Mouse (Mus musculus): ENCODE results near the gene Itga7. TPM values are rescaled to one million over a fixed set of nuclear protein-coding genes. Genes with fewer than 3 reads are reported as not detected.

Gene Itga7
- polyA plus RNA-seq, 1 experiment from 2014 or later = 3.4 TPM

GRCm38 (mm10) chr10:128915550-128915949 lies 18.1 kb upstream of the Itga7 start:
- DNase-seq (no peak), ATAC-seq (ENCODE audit: low FRiP score, low TSS enrichment) (no peak)
- Histone ChIP-seq H3K27ac (replicated peaks; ENCODE audit: low read depth, low read length) (no peak overlapping the region), H3K27me3 (ENCODE audit: control insufficient read depth, insufficient read depth, low read length) (no peaks in the 10 kb centered on the region), H3K36me3 (ENCODE audit: control insufficient read depth, insufficient read depth, low read length) (peaks cover 15% of the 10 kb centered on the region; the same call in 1 of the 2 replicates), H3K9ac (replicated peaks; ENCODE audit: low read length) (no peak overlapping the region), H3K4me1 (ENCODE audit: control insufficient read depth, insufficient read depth, low read length) (0 out of 2 replicates have a peak, but pooled peaks cover 3% of the 10 kb centered on the region), H3K4me3 (replicated peaks; ENCODE audit: low read depth, low read length) (no peak overlapping the region), H3K4me2 (ENCODE audit: low read length) (no peak overlapping the region), H3K9me3 (ENCODE audit: control insufficient read depth, low read length) (no peaks in the 10 kb centered on the region)
- 84% methylated on average over 2 of the region's 2 CpGs for WGBS

GRCm38 (mm10) chr10:128916665-128917064 lies 17.0 kb upstream of the Itga7 start:
- H3K9me3 ChIP-seq (ENCODE audit: control insufficient read depth, low read length) = no peaks in the 10 kb centered on the region
- no peaks in the 10 kb centered on the region for H3K27me3 ChIP-seq (ENCODE audit: control insufficient read depth, insufficient read depth, low read length)
- H3K9ac ChIP-seq (replicated peaks; ENCODE audit: low read length) = no peak overlapping the region
- H3K36me3 ChIP-seq (ENCODE audit: control insufficient read depth, insufficient read depth, low read length) = peaks cover 15% of the 10 kb centered on the region; the same call in 1 of the 2 replicates
- DNase-seq (no peak), ATAC-seq (ENCODE audit: low FRiP score, low TSS enrichment) (no peak)
- H3K27ac ChIP-seq (replicated peaks; ENCODE audit: low read depth, low read length) = no peak overlapping the region
- no peak overlapping the region for H3K4me2 ChIP-seq (ENCODE audit: low read length)
- H3K4me3 ChIP-seq (replicated peaks; ENCODE audit: low read depth, low read length) = no peak overlapping the region
- 0 out of 2 replicates have a peak, but pooled peaks cover 3% of the 10 kb centered on the region for H3K4me1 ChIP-seq (ENCODE audit: control insufficient read depth, insufficient read depth, low read length)
- WGBS = 97% methylated on average over 3 of the region's 3 CpGs

- Histone ChIP-seq H3K27me3 (ENCODE audit: control insufficient read depth, insufficient read depth, low read length) (no peaks in the 10 kb centered on the region), H3K4me3 (replicated peaks; ENCODE audit: low read depth, low read length) (no peak overlapping the region), H3K9ac (replicated peaks; ENCODE audit: low read length) (no peak overlapping the region), H3K4me2 (ENCODE audit: low read length) (no peak overlapping the region), H3K9me3 (ENCODE audit: control insufficient read depth, low read length) (no peaks in the 10 kb centered on the region), H3K36me3 (ENCODE audit: control insufficient read depth, insufficient read depth, low read length) (peaks cover 15% of the 10 kb centered on the region; the same call in 1 of the 2 replicates), H3K4me1 (ENCODE audit: control insufficient read depth, insufficient read depth, low read length) (peaks cover 9% of the 10 kb centered on the region), H3K27ac (replicated peaks; ENCODE audit: low read depth, low read length) (no peak overlapping the region)
- DNase-seq (no peak), ATAC-seq (ENCODE audit: low FRiP score, low TSS enrichment) (no peak)
- 89% methylated on average over 6 of the region's 6 CpGs for WGBS
Observed at GRCm38 (mm10) chr10:128917400-128917799, 16.2 kb upstream of the Itga7 start.

- H3K4me2 ChIP-seq (ENCODE audit: low read length) = no peak overlapping the region
- H3K36me3 ChIP-seq (ENCODE audit: control insufficient read depth, insufficient read depth, low read length) = peaks cover 15% of the 10 kb centered on the region; the same call in 1 of the 2 replicates
- H3K9ac ChIP-seq (replicated peaks; ENCODE audit: low read length) = no peak overlapping the region; the same call in 1 of the 2 replicates
- ATAC-seq (ENCODE audit: low FRiP score, low TSS enrichment) (no peak), DNase-seq (no peak)
- WGBS = 73% methylated on average over 7 of the region's 7 CpGs
- no peak overlapping the region for H3K4me3 ChIP-seq (replicated peaks; ENCODE audit: low read depth, low read length)
- H3K27me3 ChIP-seq (ENCODE audit: control insufficient read depth, insufficient read depth, low read length) = no peaks in the 10 kb centered on the region
- H3K27ac ChIP-seq (replicated peaks; ENCODE audit: low read depth, low read length) = peak overlapping the region; percentile 32; the same call in 1 of the 2 replicates
- peaks cover 10% of the 10 kb centered on the region for H3K4me1 ChIP-seq (ENCODE audit: control insufficient read depth, insufficient read depth, low read length)
- H3K9me3 ChIP-seq (ENCODE audit: control insufficient read depth, low read length) = no peaks in the 10 kb centered on the region
Observed at GRCm38 (mm10) chr10:128918246-128918645, 15.4 kb upstream of the Itga7 start.

- H3K27ac ChIP-seq (replicated peaks; ENCODE audit: low read depth, low read length) = peak overlapping the region; percentile 32; the same call in 1 of the 2 replicates
- peaks cover 15% of the 10 kb centered on the region; the same call in 1 of the 2 replicates for H3K36me3 ChIP-seq (ENCODE audit: control insufficient read depth, insufficient read depth, low read length)
- no peaks in the 10 kb centered on the region for H3K9me3 ChIP-seq (ENCODE audit: control insufficient read depth, low read length)
- no peak for ATAC-seq (ENCODE audit: low FRiP score, low TSS enrichment)
- H3K4me2 ChIP-seq (ENCODE audit: low read length) = no peak overlapping the region
- H3K9ac ChIP-seq (replicated peaks; ENCODE audit: low read length) = peak overlapping the region; percentile 29
- no peaks in the 10 kb centered on the region for H3K27me3 ChIP-seq (ENCODE audit: control insufficient read depth, insufficient read depth, low read length)
- H3K4me1 ChIP-seq (ENCODE audit: control insufficient read depth, insufficient read depth, low read length) = peaks cover 15% of the 10 kb centered on the region
- 6% methylated on average over 6 of the region's 6 CpGs for WGBS
- H3K4me3 ChIP-seq (replicated peaks; ENCODE audit: low read depth, low read length) = no peak overlapping the region
- peak; percentile 33 for DNase-seq
Observed at GRCm38 (mm10) chr10:128919203-128919631, 14.4 kb upstream of the Itga7 start.

DNA sequence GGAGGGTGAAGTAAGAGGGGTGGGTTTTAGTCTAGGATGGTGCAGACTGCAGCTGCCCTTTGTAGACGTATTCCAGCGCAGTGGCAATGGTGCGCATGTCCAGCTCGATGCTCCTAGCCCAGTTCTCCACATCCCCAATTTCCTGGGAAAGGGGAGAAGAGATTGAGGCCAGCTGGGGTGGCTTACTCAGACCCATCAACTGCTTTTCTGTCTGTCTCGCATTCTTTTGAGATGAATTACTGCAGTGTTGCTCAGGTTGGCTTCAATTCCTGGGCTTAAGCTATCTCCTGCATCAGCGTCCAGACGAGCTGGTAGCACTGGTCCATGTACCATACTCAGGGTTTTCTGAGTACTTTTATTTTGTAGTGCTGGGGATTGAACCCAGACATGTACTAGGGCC lies 13.7 kb upstream of the Itga7 start:
- H3K4me2 ChIP-seq (ENCODE audit: low read length) = no peak overlapping the region
- H3K4me1 ChIP-seq (ENCODE audit: control insufficient read depth, insufficient read depth, low read length) = peaks cover 15% of the 10 kb centered on the region
- ATAC-seq (ENCODE audit: low FRiP score, low TSS enrichment) (no peak), DNase-seq (no peak)
- no peak overlapping the region for H3K9ac ChIP-seq (replicated peaks; ENCODE audit: low read length)
- H3K36me3 ChIP-seq (ENCODE audit: control insufficient read depth, insufficient read depth, low read length) = peaks cover 13% of the 10 kb centered on the region; the same call in 1 of the 2 replicates
- 78% methylated on average over 7 of the region's 7 CpGs for WGBS
- no peak overlapping the region for H3K4me3 ChIP-seq (replicated peaks; ENCODE audit: low read depth, low read length)
- no peaks in the 10 kb centered on the region for H3K9me3 ChIP-seq (ENCODE audit: control insufficient read depth, low read length)
- H3K27me3 ChIP-seq (ENCODE audit: control insufficient read depth, insufficient read depth, low read length) = no peaks in the 10 kb centered on the region
- no peak overlapping the region for H3K27ac ChIP-seq (replicated peaks; ENCODE audit: low read depth, low read length)

DNA sequence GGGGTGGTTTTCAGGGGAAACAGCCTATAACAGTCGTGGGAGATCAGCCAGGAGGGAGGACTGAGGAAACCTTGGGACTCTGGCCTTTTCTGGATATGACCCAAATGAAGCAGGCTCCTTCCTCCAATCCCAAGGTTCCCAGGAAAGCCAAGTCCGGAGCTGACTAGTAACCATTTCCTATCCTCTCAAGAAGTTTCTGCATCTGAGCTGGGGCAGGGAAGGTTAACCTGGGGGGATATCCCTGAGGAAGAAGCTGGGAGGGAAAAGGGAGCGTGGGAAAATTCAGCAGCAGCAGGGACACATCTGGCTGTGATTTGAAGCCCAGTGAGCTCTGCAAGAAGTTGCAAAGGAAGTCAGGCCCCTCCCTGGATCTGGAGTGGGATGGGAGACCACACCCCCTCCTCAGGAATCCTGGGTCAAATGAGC lies 12.9 kb upstream of the Itga7 start:
- Histone ChIP-seq H3K4me2 (ENCODE audit: low read length) (no peak overlapping the region), H3K4me1 (ENCODE audit: control insufficient read depth, insufficient read depth, low read length) (peaks cover 15% of the 10 kb centered on the region), H3K4me3 (replicated peaks; ENCODE audit: low read depth, low read length) (no peak overlapping the region), H3K27ac (replicated peaks; ENCODE audit: low read depth, low read length) (no peak overlapping the region), H3K9ac (replicated peaks; ENCODE audit: low read length) (no peak overlapping the region), H3K9me3 (ENCODE audit: control insufficient read depth, low read length) (no peaks in the 10 kb centered on the region), H3K27me3 (ENCODE audit: control insufficient read depth, insufficient read depth, low read length) (no peaks in the 10 kb centered on the region), H3K36me3 (ENCODE audit: control insufficient read depth, insufficient read depth, low read length) (peaks cover 13% of the 10 kb centered on the region; the same call in 1 of the 2 replicates)
- no peak for ATAC-seq (ENCODE audit: low FRiP score, low TSS enrichment)
- 81% methylated on average over 3 of the region's 3 CpGs for WGBS
- no peak for DNase-seq

- Histone ChIP-seq H3K9me3 (ENCODE audit: control insufficient read depth, low read length) (no peaks in the 10 kb centered on the region), H3K36me3 (ENCODE audit: control insufficient read depth, insufficient read depth, low read length) (peaks cover 13% of the 10 kb centered on the region; the same call in 1 of the 2 replicates), H3K4me1 (ENCODE audit: control insufficient read depth, insufficient read depth, low read length) (peaks cover 15% of the 10 kb centered on the region), H3K4me2 (ENCODE audit: low read length) (no peak overlapping the region), H3K27ac (replicated peaks; ENCODE audit: low read depth, low read length) (no peak overlapping the region), H3K4me3 (replicated peaks; ENCODE audit: low read depth, low read length) (no peak overlapping the region), H3K27me3 (ENCODE audit: control insufficient read depth, insufficient read depth, low read length) (no peaks in the 10 kb centered on the region), H3K9ac (replicated peaks; ENCODE audit: low read length) (no peak overlapping the region)
- 70% methylated on average over 1 of the region's 1 CpGs for WGBS
- ATAC-seq (ENCODE audit: low FRiP score, low TSS enrichment) = no peak
- no peak for DNase-seq
Observed at GRCm38 (mm10) chr10:128921251-128921650, 12.4 kb upstream of the Itga7 start.
